Mouse (Mus musculus): ENCODE measurements around the gene Hoxd4. TPM values are rescaled to one million over a fixed set of nuclear protein-coding genes. Genes with fewer than 3 reads are reported as not detected.
A peak's percentile ranks its signal among the peaks of the same experiment; 100 is the strongest.

The Hoxd4 gene
- polyA plus RNA-seq, 1 experiment from 2014 or later: 1.2 TPM

GRCm38 (mm10) chr2:74672481-74673362, 39.0 kb upstream of the Hoxd4 start:
- Histone ChIP-seq H3K36me3 (no peaks in the 10 kb centered on the region), H3K4me2 (replicated peaks) (peak overlapping the region; percentile 64), H3K9ac (no peak overlapping the region), H3K27me3 (replicated peaks) (peaks cover 91% of the 10 kb centered on the region), H3K27ac (no peak overlapping the region), H3K4me3 (replicated peaks) (peak overlapping the region; percentile 28), H3K9me3 (no peaks in the 10 kb centered on the region), H3K4me1 (replicated peaks) (peaks cover 14% of the 10 kb centered on the region)
- 5% methylated on average over 40 of the region's 40 CpGs for WGBS
- ATAC-seq: peak; percentile 54

GRCm38 (mm10) chr2:74673835-74674425, 37.8 kb upstream of the Hoxd4 start:
- H3K9me3 ChIP-seq: no peaks in the 10 kb centered on the region
- WGBS: 5% methylated on average over 24 of the region's 24 CpGs
- no peak for ATAC-seq
- H3K4me1 ChIP-seq (replicated peaks): peaks cover 4% of the 10 kb centered on the region
- no peak overlapping the region for H3K9ac ChIP-seq
- H3K4me2 ChIP-seq (replicated peaks): no peak overlapping the region
- H3K4me3 ChIP-seq (replicated peaks): no peak overlapping the region
- H3K27me3 ChIP-seq (replicated peaks): peaks cover 90% of the 10 kb centered on the region
- H3K36me3 ChIP-seq: no peaks in the 10 kb centered on the region
- H3K27ac ChIP-seq: no peak overlapping the region

- WGBS: 5% methylated on average over 47 of the region's 47 CpGs
- peaks cover 93% of the 10 kb centered on the region for H3K27me3 ChIP-seq (replicated peaks)
- no peak within 1 kb of the TSS for H3K4me2 ChIP-seq (replicated peaks)
- H3K9me3 ChIP-seq: no peaks in the 10 kb centered on the region
- peaks cover 6% of the 10 kb centered on the region for H3K4me1 ChIP-seq (replicated peaks)
- ATAC-seq: no peak
- no peak within 1 kb of the TSS for H3K4me3 ChIP-seq (replicated peaks)
- no peak within 1 kb of the TSS for H3K9ac ChIP-seq
- H3K27ac ChIP-seq: no peak within 1 kb of the TSS
- H3K36me3 ChIP-seq: no peaks in the 10 kb centered on the region
Measured at GRCm38 (mm10) chr2:74674881-74675665, 36.7 kb upstream of the Hoxd4 start, which contains the start of gene Hoxd12. Gene Hoxd12, plus strand, starts transcription at chr2:74675013.

DNA sequence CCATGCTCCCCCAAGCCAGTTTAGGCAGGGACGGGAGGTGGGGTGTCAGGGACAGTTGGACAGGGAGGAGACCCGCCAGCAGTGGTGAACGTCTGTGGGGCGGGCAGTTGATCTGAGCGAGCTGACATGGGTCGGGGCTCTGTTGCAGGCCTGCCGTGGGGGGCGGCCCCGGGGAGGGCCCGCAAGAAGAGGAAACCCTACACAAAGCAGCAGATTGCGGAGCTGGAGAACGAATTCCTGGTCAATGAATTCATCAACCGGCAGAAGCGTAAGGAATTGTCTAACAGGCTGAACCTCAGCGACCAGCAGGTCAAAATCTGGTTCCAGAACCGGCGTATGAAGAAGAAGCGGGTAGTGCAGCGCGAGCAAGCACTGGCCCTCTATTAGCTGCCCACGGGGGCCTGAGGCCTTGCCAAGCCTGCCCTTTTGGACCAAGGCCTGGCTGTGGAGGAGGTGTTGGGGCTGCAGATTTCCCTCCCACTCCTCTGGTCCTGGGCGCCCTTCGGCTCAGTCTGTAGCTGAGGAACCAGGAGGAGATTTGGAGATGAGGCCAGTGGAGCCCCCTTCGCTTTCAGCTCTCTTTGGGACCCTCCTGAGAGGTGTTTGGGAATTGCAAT, 36.0 kb upstream of the Hoxd4 start:
- no peak overlapping the region for H3K9ac ChIP-seq
- H3K9me3 ChIP-seq: no peaks in the 10 kb centered on the region
- H3K27me3 ChIP-seq (replicated peaks): peaks cover 95% of the 10 kb centered on the region
- peaks cover 6% of the 10 kb centered on the region for H3K4me1 ChIP-seq (replicated peaks)
- H3K4me3 ChIP-seq (replicated peaks): no peak overlapping the region
- ATAC-seq: no peak
- WGBS: 8% methylated on average over 24 of the region's 24 CpGs
- H3K4me2 ChIP-seq (replicated peaks): no peak overlapping the region
- H3K27ac ChIP-seq: no peak overlapping the region
- no peaks in the 10 kb centered on the region for H3K36me3 ChIP-seq

- Histone ChIP-seq H3K27me3 (replicated peaks) (peaks cover 97% of the 10 kb centered on the region), H3K9me3 (no peaks in the 10 kb centered on the region), H3K9ac (no peak overlapping the region), H3K4me1 (replicated peaks) (peaks cover 6% of the 10 kb centered on the region), H3K4me2 (replicated peaks) (no peak overlapping the region), H3K36me3 (no peaks in the 10 kb centered on the region), H3K4me3 (replicated peaks) (no peak overlapping the region), H3K27ac (no peak overlapping the region)
- WGBS: 9% methylated on average over 9 of the region's 9 CpGs
- no peak for ATAC-seq
Measured at GRCm38 (mm10) chr2:74676376-74677052, 35.2 kb upstream of the Hoxd4 start.

- H3K4me1 ChIP-seq (replicated peaks): peaks cover 12% of the 10 kb centered on the region
- peaks cover 97% of the 10 kb centered on the region for H3K27me3 ChIP-seq (replicated peaks)
- no peak overlapping the region for H3K4me3 ChIP-seq (replicated peaks)
- no peak overlapping the region for H3K4me2 ChIP-seq (replicated peaks)
- no peak overlapping the region for H3K27ac ChIP-seq
- ATAC-seq: no peak
- no peaks in the 10 kb centered on the region for H3K9me3 ChIP-seq
- 27% methylated on average over 2 of the region's 2 CpGs for WGBS
- no peak overlapping the region for H3K9ac ChIP-seq
- H3K36me3 ChIP-seq: no peaks in the 10 kb centered on the region
Measured at GRCm38 (mm10) chr2:74677106-74677505, 34.6 kb upstream of the Hoxd4 start.

DNA sequence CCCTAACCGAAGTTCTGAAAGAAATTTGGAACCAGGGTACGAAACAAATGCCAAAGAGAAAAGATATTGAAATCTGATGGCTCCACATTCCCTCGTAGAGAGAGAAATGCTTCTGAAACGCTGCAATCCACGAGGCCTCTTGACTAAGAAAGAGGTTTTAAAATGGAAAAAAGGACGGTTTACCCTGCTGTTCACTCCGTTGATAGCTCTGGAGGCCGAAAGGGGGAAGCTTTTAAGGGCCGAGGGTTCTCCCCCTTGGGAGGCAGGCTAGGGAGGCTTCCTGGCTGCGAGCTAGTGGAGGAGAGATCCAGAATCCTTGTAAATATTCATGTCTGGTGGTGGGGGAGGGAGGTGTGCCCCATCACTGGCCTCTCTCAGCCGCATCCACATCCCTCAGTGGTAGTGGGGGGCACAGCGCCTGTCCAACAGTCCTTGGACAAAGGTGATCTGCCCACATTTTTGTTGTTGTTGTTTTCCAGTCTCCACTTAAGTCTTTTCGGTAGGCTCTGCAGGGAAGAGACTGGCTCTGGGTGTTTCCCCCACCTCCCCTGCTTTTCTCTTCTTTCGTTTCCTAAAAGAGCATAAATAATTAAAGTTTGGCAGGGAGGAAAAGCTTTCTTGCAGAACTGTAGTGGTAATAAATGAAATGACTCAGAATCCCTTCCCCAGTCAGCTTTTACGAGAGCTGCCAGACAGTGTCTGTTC, 32.7 kb upstream of the Hoxd4 start, which contains the start of gene Hoxd11:
Hoxd11 (plus strand) TSS at position 667 of the 705 bp plus-strand sequence.
- Histone ChIP-seq H3K9me3 (no peaks in the 10 kb centered on the region), H3K4me3 (replicated peaks) (peak within 1 kb of the TSS; percentile 16), H3K9ac (no peak within 1 kb of the TSS), H3K27me3 (replicated peaks) (peaks cover 99% of the 10 kb centered on the region), H3K27ac (0 out of 2 replicates have a peak within 1 kb of the TSS, but pooled peaks have one; percentile 11), H3K4me2 (replicated peaks) (peak within 1 kb of the TSS; percentile 38), H3K4me1 (replicated peaks) (peaks cover 17% of the 10 kb centered on the region), H3K36me3 (no peaks in the 10 kb centered on the region)
- 3% methylated on average over 15 of the region's 15 CpGs for WGBS
- ATAC-seq: no peak

DNA sequence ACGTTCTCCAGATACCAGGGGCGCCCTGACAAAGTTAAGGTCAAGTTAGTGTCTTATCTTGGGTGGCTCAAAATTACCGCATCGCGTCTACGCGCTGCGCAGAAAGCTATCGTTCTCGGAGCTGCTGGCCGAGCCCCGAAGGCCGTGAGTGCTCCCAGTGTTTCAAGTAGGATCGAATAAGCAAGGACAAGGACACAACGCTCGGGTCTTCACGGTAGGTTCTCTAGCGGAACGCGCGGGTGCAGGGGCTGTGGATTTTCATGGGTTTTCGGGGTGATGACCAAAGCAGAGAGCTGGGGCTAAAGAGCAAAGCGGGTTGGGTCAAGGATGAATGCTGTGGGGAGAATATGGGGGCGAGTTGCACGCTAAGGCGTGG, 32.1 kb upstream of the Hoxd4 start:
- under 1% methylated on average over 26 of the region's 26 CpGs for WGBS
- Histone ChIP-seq H3K4me3 (replicated peaks) (peak overlapping the region; percentile 16), H3K9me3 (no peaks in the 10 kb centered on the region), H3K4me2 (replicated peaks) (peak overlapping the region; percentile 38), H3K9ac (no peak overlapping the region), H3K4me1 (replicated peaks) (peaks cover 17% of the 10 kb centered on the region), H3K36me3 (no peaks in the 10 kb centered on the region), H3K27ac (0 out of 2 replicates have a peak overlapping the region, but pooled peaks have one; percentile 11), H3K27me3 (replicated peaks) (peaks cover 99% of the 10 kb centered on the region)
- no peak for ATAC-seq

- no peaks in the 10 kb centered on the region for H3K36me3 ChIP-seq
- H3K27me3 ChIP-seq (replicated peaks): peaks cover 99% of the 10 kb centered on the region
- H3K4me2 ChIP-seq (replicated peaks): peak overlapping the region; percentile 38
- no peak overlapping the region for H3K9ac ChIP-seq
- peaks cover 17% of the 10 kb centered on the region for H3K4me1 ChIP-seq (replicated peaks)
- WGBS: 2% methylated on average over 23 of the region's 23 CpGs
- H3K27ac ChIP-seq: 0 out of 2 replicates have a peak overlapping the region, but pooled peaks have one; percentile 11
- peak overlapping the region; percentile 16 for H3K4me3 ChIP-seq (replicated peaks)
- H3K9me3 ChIP-seq: no peaks in the 10 kb centered on the region
- ATAC-seq: no peak
Measured at GRCm38 (mm10) chr2:74679980-74680379, 31.7 kb upstream of the Hoxd4 start.

DNA sequence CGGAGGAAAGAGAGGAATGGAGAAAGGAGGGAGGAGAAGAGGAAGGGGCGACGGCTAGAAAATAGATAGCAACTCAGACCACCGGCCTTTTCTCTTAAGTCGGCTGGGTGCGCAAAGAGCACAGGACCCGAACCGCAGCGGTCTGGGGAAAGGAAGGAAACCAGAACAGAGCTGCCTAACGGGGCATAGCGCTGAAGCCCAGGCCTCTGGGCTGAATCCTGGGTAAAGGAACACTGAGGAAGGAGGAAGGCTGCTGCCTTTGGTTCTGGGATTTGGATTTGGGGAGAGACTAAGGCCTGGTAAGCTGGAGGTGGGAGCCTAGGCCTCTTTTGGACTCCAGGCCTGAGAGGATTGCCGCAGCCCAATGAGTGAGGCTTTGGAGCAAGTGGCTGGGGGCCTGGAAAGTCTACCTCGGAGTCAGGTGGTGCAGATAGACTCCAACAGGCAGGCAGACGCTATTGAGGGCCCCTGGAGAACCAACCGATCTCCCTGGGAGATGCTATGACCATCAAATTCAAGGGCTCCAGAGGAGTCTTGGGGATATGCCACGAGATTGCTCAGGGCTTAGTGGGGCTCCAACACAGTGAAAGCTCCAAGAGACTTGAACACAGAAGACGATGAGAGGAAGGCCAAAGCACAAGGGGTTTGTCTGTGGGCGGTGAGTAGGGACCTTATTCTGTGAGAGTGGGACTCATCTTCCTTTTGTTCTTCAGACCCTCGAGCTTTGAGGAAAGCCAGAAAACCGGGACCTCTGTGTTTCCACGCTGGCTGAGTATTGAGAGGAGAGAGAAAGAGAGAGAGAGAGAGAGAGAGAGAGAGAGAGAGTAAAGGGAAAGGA, 30.9 kb upstream of the Hoxd4 start:
- H3K4me1 ChIP-seq (replicated peaks): peaks cover 17% of the 10 kb centered on the region
- H3K36me3 ChIP-seq: no peaks in the 10 kb centered on the region
- H3K4me2 ChIP-seq (replicated peaks): 0 out of 2 replicates have a peak overlapping the region, but pooled peaks have one; percentile 3
- WGBS: 5% methylated on average over 21 of the region's 21 CpGs
- no peak overlapping the region for H3K9ac ChIP-seq
- peaks cover 97% of the 10 kb centered on the region for H3K27me3 ChIP-seq (replicated peaks)
- H3K4me3 ChIP-seq (replicated peaks): peak overlapping the region; percentile 16; the same call in 1 of the 2 replicates
- no peaks in the 10 kb centered on the region for H3K9me3 ChIP-seq
- ATAC-seq: no peak
- H3K27ac ChIP-seq: no peak overlapping the region
